Mouse (Mus musculus): ENCODE measurements around the gene C1qtnf5. TPM values are rescaled to one million over a fixed set of nuclear protein-coding genes. Genes with fewer than 3 reads are reported as not detected.

The C1qtnf5 gene
- polyA plus RNA-seq, 1 experiment: 0.08 TPM

DNA sequence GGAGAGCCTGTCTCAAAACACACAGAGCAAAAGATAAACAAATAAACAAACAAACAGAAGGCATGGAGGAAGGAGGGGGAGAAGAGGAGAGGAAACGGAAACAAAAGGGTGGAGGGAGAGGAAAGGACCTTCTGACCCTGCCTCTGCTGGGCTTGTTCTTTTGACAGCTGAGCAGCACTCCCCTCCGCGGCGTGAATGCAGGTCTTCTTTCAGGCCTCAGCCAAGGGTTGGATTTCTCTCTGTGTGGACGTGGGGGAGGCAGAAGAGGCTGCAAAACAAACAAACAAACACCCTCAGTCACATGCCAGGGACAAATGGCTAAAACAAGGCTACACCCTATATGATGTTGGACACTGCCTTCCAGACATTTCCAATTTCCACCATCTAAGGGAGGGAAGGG, 18.0 kb downstream of the C1qtnf5 start:
- peaks cover 24% of the 10 kb centered on the region for H3K27me3 ChIP-seq (ENCODE audit: control insufficient read depth)
- TF ChIP-seq TAL1 (IDR thresholded peaks at IDR 0.05; ENCODE audit: low read length) (no peak), GATA1 (IDR thresholded peaks at IDR 0.05; ENCODE audit: low read length) (no peak)
- H3K36me3 ChIP-seq (ENCODE audit: control insufficient read depth): no peaks in the 10 kb centered on the region
- H3K4me3 ChIP-seq (replicated peaks): no peak overlapping the region
- H3K9me3 ChIP-seq (ENCODE audit: control insufficient read depth, low read length): no peaks in the 10 kb centered on the region; the same call in 1 of the 2 replicates
- peaks cover 3% of the 10 kb centered on the region for H3K4me1 ChIP-seq (ENCODE audit: control insufficient read depth)

GRCm38 (mm10) chr9:44125546-44126428, 18.7 kb downstream of the C1qtnf5 start:
- Histone ChIP-seq H3K36me3 (ENCODE audit: control insufficient read depth) (no peaks in the 10 kb centered on the region), H3K9me3 (ENCODE audit: control insufficient read depth, low read length) (no peaks in the 10 kb centered on the region; the same call in 1 of the 2 replicates), H3K27me3 (ENCODE audit: control insufficient read depth) (peaks cover 31% of the 10 kb centered on the region), H3K4me3 (replicated peaks) (no peak overlapping the region), H3K4me1 (ENCODE audit: control insufficient read depth) (peaks cover 6% of the 10 kb centered on the region)
- TF ChIP-seq TAL1 (IDR thresholded peaks at IDR 0.05; ENCODE audit: low read length) (no peak), GATA1 (IDR thresholded peaks at IDR 0.05; ENCODE audit: low read length) (no peak)

GRCm38 (mm10) chr9:44126746-44127145, 19.7 kb downstream of the C1qtnf5 start:
- H3K9me3 ChIP-seq (ENCODE audit: control insufficient read depth, low read length): no peaks in the 10 kb centered on the region; the same call in 1 of the 2 replicates
- no peak overlapping the region for H3K4me3 ChIP-seq (replicated peaks)
- peaks cover 41% of the 10 kb centered on the region for H3K27me3 ChIP-seq (ENCODE audit: control insufficient read depth)
- peaks cover 6% of the 10 kb centered on the region for H3K4me1 ChIP-seq (ENCODE audit: control insufficient read depth)
- no peaks in the 10 kb centered on the region for H3K36me3 ChIP-seq (ENCODE audit: control insufficient read depth)
- TF ChIP-seq TAL1 (IDR thresholded peaks at IDR 0.05; ENCODE audit: low read length) (no peak), GATA1 (IDR thresholded peaks at IDR 0.05; ENCODE audit: low read length) (no peak)

- TF ChIP-seq TAL1 (IDR thresholded peaks at IDR 0.05; ENCODE audit: low read length): no peak
- TF ChIP-seq GATA1 (IDR thresholded peaks at IDR 0.05; ENCODE audit: low read length): no peak
- peaks cover 6% of the 10 kb centered on the region for H3K4me1 ChIP-seq (ENCODE audit: control insufficient read depth)
- no peak overlapping the region for H3K4me3 ChIP-seq (replicated peaks)
- no peaks in the 10 kb centered on the region for H3K36me3 ChIP-seq (ENCODE audit: control insufficient read depth)
- H3K27me3 ChIP-seq (ENCODE audit: control insufficient read depth): peaks cover 47% of the 10 kb centered on the region
- H3K9me3 ChIP-seq (ENCODE audit: control insufficient read depth, low read length): no peaks in the 10 kb centered on the region; the same call in 1 of the 2 replicates
These were observed 20.3 kb downstream of the C1qtnf5 start for GRCm38 (mm10) chr9:44127351-44127801.

GRCm38 (mm10) chr9:44129633-44130032, 22.6 kb downstream of the C1qtnf5 start:
- no peaks in the 10 kb centered on the region; the same call in 1 of the 2 replicates for H3K9me3 ChIP-seq (ENCODE audit: control insufficient read depth, low read length)
- peaks cover 6% of the 10 kb centered on the region for H3K4me1 ChIP-seq (ENCODE audit: control insufficient read depth)
- H3K4me3 ChIP-seq (replicated peaks): no peak overlapping the region
- no peaks in the 10 kb centered on the region for H3K36me3 ChIP-seq (ENCODE audit: control insufficient read depth)
- TF ChIP-seq GATA1 (IDR thresholded peaks at IDR 0.05; ENCODE audit: low read length) (no peak), TAL1 (IDR thresholded peaks at IDR 0.05; ENCODE audit: low read length) (no peak)
- H3K27me3 ChIP-seq (ENCODE audit: control insufficient read depth): peaks cover 70% of the 10 kb centered on the region

DNA sequence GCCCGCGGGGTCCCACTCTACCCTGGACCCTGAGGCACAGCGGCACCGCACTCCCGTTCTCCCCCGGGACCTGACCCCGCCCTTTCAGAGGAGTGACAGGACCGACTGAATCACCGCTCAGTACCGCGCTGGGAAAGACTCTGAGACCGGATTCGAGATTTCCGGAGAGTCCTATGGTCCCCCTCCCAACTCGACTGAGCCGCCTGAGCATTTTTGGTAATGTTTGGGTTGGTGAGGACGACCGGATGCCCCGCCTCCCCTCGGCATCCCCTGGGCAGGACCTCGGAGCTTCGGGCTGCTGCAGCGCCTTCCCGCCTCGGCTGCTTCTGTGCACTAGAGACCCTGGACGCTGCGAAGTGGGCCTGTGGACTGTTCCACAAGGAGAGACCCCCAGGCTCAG, 23.0 kb downstream of the C1qtnf5 start:
- H3K4me1 ChIP-seq (ENCODE audit: control insufficient read depth): peaks cover 10% of the 10 kb centered on the region

DNA sequence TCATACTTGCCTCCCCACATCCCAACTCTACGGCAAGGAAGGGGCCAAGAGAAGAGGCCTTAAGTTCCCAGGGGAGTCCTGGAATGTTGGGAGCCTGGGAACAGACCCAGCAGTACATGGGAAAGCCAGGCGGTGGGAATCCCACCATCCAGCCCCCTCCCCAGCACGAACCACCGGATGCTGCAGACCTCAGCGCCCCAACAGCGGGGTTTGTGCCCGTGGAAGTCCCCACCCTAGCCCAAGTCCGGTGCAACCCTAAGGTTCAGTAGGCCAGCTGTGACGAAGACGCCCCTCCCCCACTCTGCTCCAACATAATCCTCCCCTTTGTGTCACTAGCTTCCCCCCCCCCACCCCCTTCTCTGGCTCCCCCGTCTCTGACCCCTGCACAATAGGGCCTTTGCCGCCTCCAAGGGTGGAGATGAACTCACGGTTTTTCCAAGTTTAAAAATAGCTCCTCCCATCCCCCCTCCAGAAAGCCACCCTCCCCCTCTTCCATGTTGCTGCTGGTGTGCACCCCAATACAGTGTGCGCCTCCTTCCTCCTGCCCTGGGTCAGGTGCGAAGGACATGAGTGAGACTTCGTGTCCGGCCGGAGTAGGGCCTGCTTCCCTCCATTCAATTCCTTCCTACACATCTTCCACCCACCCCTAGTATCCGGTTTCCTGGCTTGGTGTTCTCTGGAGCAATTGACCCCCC, 23.7 kb downstream of the C1qtnf5 start:
- H3K9me3 ChIP-seq (ENCODE audit: control insufficient read depth, low read length): no peaks in the 10 kb centered on the region; the same call in 1 of the 2 replicates
- H3K36me3 ChIP-seq (ENCODE audit: control insufficient read depth): no peaks in the 10 kb centered on the region
- H3K4me1 ChIP-seq (ENCODE audit: control insufficient read depth): peaks cover 13% of the 10 kb centered on the region
- H3K4me3 ChIP-seq (replicated peaks): no peak overlapping the region
- peaks cover 81% of the 10 kb centered on the region for H3K27me3 ChIP-seq (ENCODE audit: control insufficient read depth)
- TF ChIP-seq TAL1 (IDR thresholded peaks at IDR 0.05; ENCODE audit: low read length) (no peak), GATA1 (IDR thresholded peaks at IDR 0.05; ENCODE audit: low read length) (no peak)

More for the DNA sequence above, 23.0 kb downstream of the C1qtnf5 start:
- peaks cover 74% of the 10 kb centered on the region for H3K27me3 ChIP-seq (ENCODE audit: control insufficient read depth)
- no peaks in the 10 kb centered on the region; the same call in 1 of the 2 replicates for H3K9me3 ChIP-seq (ENCODE audit: control insufficient read depth, low read length)
- H3K4me3 ChIP-seq (replicated peaks): peak overlapping the region; percentile 18
- TF ChIP-seq GATA1 (IDR thresholded peaks at IDR 0.05; ENCODE audit: low read length) (no peak), TAL1 (IDR thresholded peaks at IDR 0.05; ENCODE audit: low read length) (no peak)
- H3K36me3 ChIP-seq (ENCODE audit: control insufficient read depth): no peaks in the 10 kb centered on the region

DNA sequence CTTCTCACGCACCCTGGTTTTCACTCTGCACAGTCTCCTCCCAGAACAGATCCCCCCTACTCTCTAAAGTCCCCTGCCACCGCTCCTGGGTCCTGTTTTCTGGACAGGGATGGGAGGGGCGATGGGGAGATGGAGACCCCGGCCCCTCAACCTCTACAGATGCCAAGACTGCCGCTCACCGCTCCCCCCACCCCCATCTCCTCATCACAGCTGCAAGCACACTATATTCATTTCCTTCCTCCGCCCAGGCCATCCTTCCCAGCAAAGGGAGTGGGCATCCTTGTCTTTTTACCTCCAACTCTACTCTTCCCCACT, 24.2 kb downstream of the C1qtnf5 start:
- Histone ChIP-seq H3K9me3 (ENCODE audit: control insufficient read depth, low read length) (no peaks in the 10 kb centered on the region; the same call in 1 of the 2 replicates), H3K4me3 (replicated peaks) (no peak overlapping the region), H3K36me3 (ENCODE audit: control insufficient read depth) (no peaks in the 10 kb centered on the region), H3K4me1 (ENCODE audit: control insufficient read depth) (peaks cover 13% of the 10 kb centered on the region), H3K27me3 (ENCODE audit: control insufficient read depth) (peaks cover 86% of the 10 kb centered on the region)
- TF ChIP-seq GATA1 (IDR thresholded peaks at IDR 0.05; ENCODE audit: low read length) (no peak), TAL1 (IDR thresholded peaks at IDR 0.05; ENCODE audit: low read length) (no peak)

DNA sequence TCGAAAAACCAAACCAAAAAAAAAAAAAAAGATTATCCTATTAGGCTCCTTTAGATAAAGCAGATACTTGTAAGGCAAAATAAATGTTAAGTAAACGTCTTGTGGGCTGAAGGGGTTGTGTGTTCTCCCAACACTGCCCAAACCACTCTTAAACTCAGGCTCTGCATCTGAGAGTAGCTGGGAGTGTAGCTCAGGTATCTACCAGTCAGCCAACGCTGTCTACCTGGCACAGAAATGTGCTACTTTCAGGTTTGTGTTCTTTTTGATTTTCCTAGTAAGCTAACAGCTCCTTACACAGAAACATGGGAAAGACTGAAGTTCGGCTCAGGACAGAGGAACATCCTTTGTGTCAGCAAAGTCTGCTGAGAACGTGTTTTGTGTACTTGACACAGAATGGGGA, 25.2 kb downstream of the C1qtnf5 start:
- H3K27me3 ChIP-seq (ENCODE audit: control insufficient read depth): peaks cover 96% of the 10 kb centered on the region
- TF ChIP-seq TAL1 (IDR thresholded peaks at IDR 0.05; ENCODE audit: low read length): no peak
- no peak overlapping the region for H3K4me3 ChIP-seq (replicated peaks)
- H3K4me1 ChIP-seq (ENCODE audit: control insufficient read depth): peaks cover 12% of the 10 kb centered on the region
- no peaks in the 10 kb centered on the region; the same call in 1 of the 2 replicates for H3K9me3 ChIP-seq (ENCODE audit: control insufficient read depth, low read length)
- no peaks in the 10 kb centered on the region for H3K36me3 ChIP-seq (ENCODE audit: control insufficient read depth)
